Mouse (Mus musculus) bone marrow macrophage, adult 2 months (primary cell): Measurements from ENCODE around the gene Ifnlr1.

Source experiments
- CTCF ChIP-seq: IDR thresholded peaks from 2 replicates; pipeline ENCODE4 v1.5.1; 2012; ENCODE audit warnings: low read depth, mild to moderate bottlenecking, low read length, moderate library complexity
- POLR2A ChIP-seq: IDR thresholded peaks from 2 replicates; pipeline ENCODE4 v1.6.1; 2012; ENCODE audit warnings: mild to moderate bottlenecking, low read depth, low read length, borderline replicate concordance

DNA sequence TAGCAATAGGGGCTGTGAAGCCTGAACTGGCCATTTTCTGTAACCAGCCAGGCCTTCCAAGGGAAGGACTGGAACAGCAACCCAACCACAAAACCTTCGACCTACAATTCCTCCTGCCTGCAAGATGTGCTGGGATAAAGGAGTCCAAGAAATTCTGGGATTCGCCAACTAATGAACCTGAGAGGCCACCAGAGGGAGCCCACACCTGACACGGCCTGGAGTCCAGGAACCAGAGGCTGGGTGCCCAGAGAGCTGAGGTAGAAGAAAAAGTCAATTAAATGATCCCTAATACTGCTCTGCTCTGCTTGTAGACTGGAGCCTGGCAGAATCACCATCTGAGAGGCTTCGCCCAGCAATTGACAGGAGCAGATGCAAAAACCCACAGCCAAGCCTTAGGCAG lies 2.5 kb upstream of the Ifnlr1 start:
- TF ChIP-seq POLR2A (no peak), CTCF (peak; percentile 16; the same call in 1 of the 2 replicates)
